Mouse (Mus musculus) CH12.LX (cell line): ENCODE results near the gene Cmip.

Experiments used
- CTCF ChIP-seq, 2 experiments: IDR thresholded peaks in 1 of 2; conservative IDR thresholded peaks in 1 of 2; 2 replicates each; pipeline ENCODE4 v1.5.1; 2011 to 2012; ENCODE audit warnings: low read depth in 2 of 2, low read length in 2 of 2, improper control_type of control experiment in 1 of 2, inconsistent platforms in 1 of 2, mild to moderate bottlenecking in 1 of 2, moderate library complexity in 1 of 2
- EP300 ChIP-seq: IDR thresholded peaks from 2 replicates; pipeline ENCODE4 v1.6.1; 2011; ENCODE audit warnings: low read length, improper control_type of control experiment
- POLR2A ChIP-seq: IDR thresholded peaks from 2 replicates; pipeline ENCODE4 v1.6.1; 2011; ENCODE audit warnings: low read depth, mild to moderate bottlenecking, improper control_type of control experiment, low read length
- POLR2AphosphoS2 ChIP-seq: IDR thresholded peaks from 2 replicates; pipeline ENCODE4 v1.6.1; 2011; ENCODE audit warnings: low read depth, low read length, improper control_type of control experiment
- RAD21 ChIP-seq: IDR thresholded peaks from 2 replicates; pipeline ENCODE4 v1.6.1; 2011; ENCODE audit warnings: low read depth, mild to moderate bottlenecking, low read length, improper control_type of control experiment, moderate library complexity
- RCOR1 ChIP-seq: conservative IDR thresholded peaks from 2 replicates; pipeline ENCODE4 v1.6.1; 2012; ENCODE audit warnings: low read depth, mild to moderate bottlenecking, inconsistent platforms, low read length, improper control_type of control experiment

GRCm38 (mm10) chr8:117321232-117321631 lies 64.4 kb downstream of the Cmip start:
- no peak for TF ChIP-seq CTCF (conservative IDR thresholded peaks at IDR 0.05 in 1 of 2, IDR thresholded peaks at IDR 0.05 in 1 of 2; ENCODE audit: low read depth in 2 of 2, low read length in 2 of 2)
- no peak for TF ChIP-seq RAD21
- TF ChIP-seq POLR2A: no peak
- TF ChIP-seq RCOR1: no peak
- TF ChIP-seq POLR2AphosphoS2: no peak
- no peak for TF ChIP-seq EP300
